Mouse (Mus musculus): ENCODE data around the gene Krtap4-6. TPM values are rescaled to one million over a fixed set of nuclear protein-coding genes. Genes with fewer than 3 reads are reported as not detected.
"Not testable (repeated sequence)": the region's sequence is repeated elsewhere in the genome, so short reads cannot be mapped to it uniquely, and the experiment has no call there.

Krtap4-6 gene
- 1.1 and 1.3 TPM in 2 replicates for polyA plus RNA-seq (2015; fragmentation: Nextera tagmentation; extraction: Ambion mirVana)

GRCm38 (mm10) chr11:99665860-99666259, at the start of gene Krtap4-6:
Gene Krtap4-6 (minus strand): TSS chr11:99665960.
- Histone ChIP-seq H3K4me1 (no peaks in the 10 kb centered on the region), H3K36me3 (no peaks in the 10 kb centered on the region), H3K9me3 (replicated peaks) (no peaks in the 10 kb centered on the region), H3K27ac (replicated peaks) (no peak within 1 kb of the TSS), H3K9ac (no peak within 1 kb of the TSS), H3K4me2 (replicated peaks) (no peak within 1 kb of the TSS), H3K4me3 (replicated peaks) (no peak within 1 kb of the TSS), H3K27me3 (no peaks in the 10 kb centered on the region)
- no peak for ATAC-seq (ENCODE audit: insufficient number of reproducible peaks, low FRiP score, low TSS enrichment, low read depth)

GRCm38 (mm10) chr11:99690463-99690862, 24.7 kb upstream of the Krtap4-6 start, which contains the start of gene Gm14190:
Gene Gm14190 (minus strand): TSS chr11:99690740.
- Histone ChIP-seq H3K9me3 (replicated peaks) (no peaks in the 10 kb centered on the region), H3K27ac (replicated peaks) (no peak within 1 kb of the TSS), H3K4me3 (replicated peaks) (no peak within 1 kb of the TSS), H3K4me2 (replicated peaks) (no peak within 1 kb of the TSS), H3K4me1 (no peaks in the 10 kb centered on the region), H3K9ac (no peak within 1 kb of the TSS), H3K36me3 (no peaks in the 10 kb centered on the region), H3K27me3 (no peaks in the 10 kb centered on the region)
- 86% methylated on average over 1 of the region's 1 CpGs for WGBS
- no peak for ATAC-seq (ENCODE audit: insufficient number of reproducible peaks, low FRiP score, low TSS enrichment, low read depth)

- H3K36me3 ChIP-seq; H3K9me3 ChIP-seq (replicated peaks); H3K4me3 ChIP-seq (replicated peaks); H3K9ac ChIP-seq; H3K4me1 ChIP-seq; ATAC-seq (ENCODE audit: insufficient number of reproducible peaks, low FRiP score, low TSS enrichment, low read depth); H3K4me2 ChIP-seq (replicated peaks); H3K27ac ChIP-seq (replicated peaks); H3K27me3 ChIP-seq: not testable (repeated sequence)
- WGBS = 75% methylated on average over 1 of the region's 1 CpGs
Observed at GRCm38 (mm10) chr11:99685235-99685634, 19.5 kb upstream of the Krtap4-6 start.

GRCm38 (mm10) chr11:99683481-99683880, 17.7 kb upstream of the Krtap4-6 start:
- WGBS = 78% methylated on average over 2 of the region's 2 CpGs
- ATAC-seq (ENCODE audit: insufficient number of reproducible peaks, low FRiP score, low TSS enrichment, low read depth) = no peak
- no peaks in the 10 kb centered on the region for H3K27me3 ChIP-seq
- H3K9me3 ChIP-seq (replicated peaks) = no peaks in the 10 kb centered on the region
- H3K36me3 ChIP-seq = no peaks in the 10 kb centered on the region
- H3K4me1 ChIP-seq = no peaks in the 10 kb centered on the region
- no peak overlapping the region for H3K4me3 ChIP-seq (replicated peaks)
- no peak overlapping the region for H3K9ac ChIP-seq
- no peak overlapping the region for H3K4me2 ChIP-seq (replicated peaks)
- no peak overlapping the region for H3K27ac ChIP-seq (replicated peaks)

- ATAC-seq (ENCODE audit: insufficient number of reproducible peaks, low FRiP score, low TSS enrichment, low read depth) = no peak
- H3K9ac ChIP-seq = no peak overlapping the region
- no peak overlapping the region for H3K27ac ChIP-seq (replicated peaks)
- H3K4me1 ChIP-seq = no peaks in the 10 kb centered on the region
- H3K36me3 ChIP-seq = no peaks in the 10 kb centered on the region
- no peaks in the 10 kb centered on the region for H3K9me3 ChIP-seq (replicated peaks)
- H3K4me2 ChIP-seq (replicated peaks) = no peak overlapping the region
- no peak overlapping the region for H3K4me3 ChIP-seq (replicated peaks)
- WGBS = 84% methylated on average over 10 of the region's 10 CpGs
- H3K27me3 ChIP-seq = no peaks in the 10 kb centered on the region
Observed at GRCm38 (mm10) chr11:99662802-99663201, 3.0 kb downstream of the Krtap4-6 start.

- Histone ChIP-seq H3K9ac (no peak overlapping the region), H3K4me3 (replicated peaks) (no peak overlapping the region), H3K27ac (replicated peaks) (no peak overlapping the region), H3K4me1 (no peaks in the 10 kb centered on the region), H3K36me3 (no peaks in the 10 kb centered on the region), H3K27me3 (no peaks in the 10 kb centered on the region), H3K9me3 (replicated peaks) (no peaks in the 10 kb centered on the region), H3K4me2 (replicated peaks) (no peak overlapping the region)
- ATAC-seq (ENCODE audit: insufficient number of reproducible peaks, low FRiP score, low TSS enrichment, low read depth) = no peak
- WGBS = 69% methylated on average over 4 of the region's 4 CpGs
Observed at GRCm38 (mm10) chr11:99659256-99659655, 6.5 kb downstream of the Krtap4-6 start.

GRCm38 (mm10) chr11:99658467-99659010, 7.2 kb downstream of the Krtap4-6 start, which contains the start of gene Gm11563:
Gene Gm11563 (minus strand): TSS chr11:99658960.
- H3K4me3 ChIP-seq (replicated peaks); H3K27ac ChIP-seq (replicated peaks); H3K27me3 ChIP-seq; H3K4me1 ChIP-seq; H3K9ac ChIP-seq; ATAC-seq (ENCODE audit: insufficient number of reproducible peaks, low FRiP score, low TSS enrichment, low read depth); H3K9me3 ChIP-seq (replicated peaks); H3K4me2 ChIP-seq (replicated peaks); H3K36me3 ChIP-seq: not testable (repeated sequence)
- 55% methylated on average over 10 of the region's 10 CpGs for WGBS

GRCm38 (mm10) chr11:99657051-99657450, 8.7 kb downstream of the Krtap4-6 start:
- no peak for ATAC-seq (ENCODE audit: insufficient number of reproducible peaks, low FRiP score, low TSS enrichment, low read depth)
- no peak overlapping the region for H3K27ac ChIP-seq (replicated peaks)
- no peaks in the 10 kb centered on the region for H3K4me1 ChIP-seq
- H3K9ac ChIP-seq = no peak overlapping the region
- no peaks in the 10 kb centered on the region for H3K36me3 ChIP-seq
- 38% methylated on average over 5 of the region's 5 CpGs for WGBS
- H3K4me2 ChIP-seq (replicated peaks) = no peak overlapping the region
- no peaks in the 10 kb centered on the region for H3K9me3 ChIP-seq (replicated peaks)
- H3K4me3 ChIP-seq (replicated peaks) = no peak overlapping the region
- H3K27me3 ChIP-seq = no peaks in the 10 kb centered on the region

GRCm38 (mm10) chr11:99650136-99650535, 15.6 kb downstream of the Krtap4-6 start, which contains the start of gene Gm11555:
Gene Gm11555 (minus strand): TSS chr11:99650236.
- no peak within 1 kb of the TSS for H3K9ac ChIP-seq
- H3K27me3 ChIP-seq = no peaks in the 10 kb centered on the region
- no peak within 1 kb of the TSS for H3K4me2 ChIP-seq (replicated peaks)
- no peaks in the 10 kb centered on the region for H3K36me3 ChIP-seq
- no peak within 1 kb of the TSS for H3K4me3 ChIP-seq (replicated peaks)
- 84% methylated on average over 2 of the region's 2 CpGs for WGBS
- H3K4me1 ChIP-seq = no peaks in the 10 kb centered on the region
- no peak for ATAC-seq (ENCODE audit: insufficient number of reproducible peaks, low FRiP score, low TSS enrichment, low read depth)
- no peaks in the 10 kb centered on the region for H3K9me3 ChIP-seq (replicated peaks)
- no peak within 1 kb of the TSS for H3K27ac ChIP-seq (replicated peaks)

- H3K4me2 ChIP-seq (replicated peaks) = no peak overlapping the region
- H3K9me3 ChIP-seq (replicated peaks) = no peaks in the 10 kb centered on the region
- no peak for ATAC-seq (ENCODE audit: insufficient number of reproducible peaks, low FRiP score, low TSS enrichment, low read depth)
- H3K4me1 ChIP-seq = no peaks in the 10 kb centered on the region
- no peaks in the 10 kb centered on the region for H3K27me3 ChIP-seq
- no peak overlapping the region for H3K9ac ChIP-seq
- WGBS = 56% methylated on average over 15 of the region's 15 CpGs
- no peaks in the 10 kb centered on the region for H3K36me3 ChIP-seq
- no peak overlapping the region for H3K4me3 ChIP-seq (replicated peaks)
- H3K27ac ChIP-seq (replicated peaks) = no peak overlapping the region
Observed at GRCm38 (mm10) chr11:99646444-99646843, 19.3 kb downstream of the Krtap4-6 start.

- H3K4me3 ChIP-seq (replicated peaks) = no peak overlapping the region
- H3K9ac ChIP-seq = no peak overlapping the region
- H3K9me3 ChIP-seq (replicated peaks) = no peaks in the 10 kb centered on the region
- no peak overlapping the region for H3K27ac ChIP-seq (replicated peaks)
- 48% methylated on average over 3 of the region's 3 CpGs for WGBS
- H3K4me1 ChIP-seq = no peaks in the 10 kb centered on the region
- no peaks in the 10 kb centered on the region for H3K36me3 ChIP-seq
- ATAC-seq (ENCODE audit: insufficient number of reproducible peaks, low FRiP score, low TSS enrichment, low read depth) = no peak
- H3K27me3 ChIP-seq = no peaks in the 10 kb centered on the region
- H3K4me2 ChIP-seq (replicated peaks) = no peak overlapping the region
Observed at GRCm38 (mm10) chr11:99644351-99644750, 21.4 kb downstream of the Krtap4-6 start.

GRCm38 (mm10) chr11:99643635-99644139, 22.1 kb downstream of the Krtap4-6 start, which contains the start of gene Krtap4-7:
Gene Krtap4-7 (minus strand): TSS chr11:99644089.
- H3K9ac ChIP-seq; H3K4me2 ChIP-seq (replicated peaks); H3K9me3 ChIP-seq (replicated peaks); H3K36me3 ChIP-seq; H3K27ac ChIP-seq (replicated peaks); H3K27me3 ChIP-seq; H3K4me1 ChIP-seq; ATAC-seq (ENCODE audit: insufficient number of reproducible peaks, low FRiP score, low TSS enrichment, low read depth); H3K4me3 ChIP-seq (replicated peaks): not testable (repeated sequence)
- 81% methylated on average over 9 of the region's 9 CpGs for WGBS

Data from embryonic facial prominence, embryonic 15.5 days (tissue).